Mouse (Mus musculus): Measurements from ENCODE around the gene Mest. TPM values are rescaled to one million over a fixed set of nuclear protein-coding genes. Genes with fewer than 3 reads are reported as not detected.

The Mest gene
- polyA plus RNA-seq, 1 experiment = 7.6 TPM

- no peak for TF ChIP-seq CTCF (IDR thresholded peaks at IDR 0.05; ENCODE audit: extremely low read depth, insufficient read depth, insufficient read length, insufficient replicate concordance)
- no peak for TF ChIP-seq POLR2A (IDR thresholded peaks at IDR 0.05; ENCODE audit: low read depth, low read length)
- no peaks in the 10 kb centered on the region for H3K27me3 ChIP-seq (ENCODE audit: control insufficient read depth, insufficient read depth, low read length)
- H3K4me1 ChIP-seq (ENCODE audit: control insufficient read depth, insufficient read depth, insufficient read length) = no peaks in the 10 kb centered on the region
- no peaks in the 10 kb centered on the region for H3K36me3 ChIP-seq (ENCODE audit: control insufficient read depth, insufficient read depth, low read length)
- DNase-seq (ENCODE audit: low read depth in 1 of 2, low spot score in 2 of 2) = no peak
- H3K4me3 ChIP-seq (ENCODE audit: extremely low read depth, insufficient read depth, insufficient read length) = no peak overlapping the region
- H3K27ac ChIP-seq (ENCODE audit: insufficient read depth, low read length) = no peak overlapping the region
- 94% methylated on average over 5 of the region's 5 CpGs for WGBS
Measured at GRCm38 (mm10) chr6:30679567-30679966, 43.8 kb upstream of the Mest start.

GRCm38 (mm10) chr6:30680442-30680841, 42.9 kb upstream of the Mest start:
- WGBS = 93% methylated on average over 7 of the region's 7 CpGs
- no peak overlapping the region for H3K4me3 ChIP-seq (ENCODE audit: extremely low read depth, insufficient read depth, insufficient read length)
- no peaks in the 10 kb centered on the region for H3K36me3 ChIP-seq (ENCODE audit: control insufficient read depth, insufficient read depth, low read length)
- no peaks in the 10 kb centered on the region for H3K27me3 ChIP-seq (ENCODE audit: control insufficient read depth, insufficient read depth, low read length)
- no peak for DNase-seq (ENCODE audit: low read depth in 1 of 2, low spot score in 2 of 2)
- no peak overlapping the region for H3K27ac ChIP-seq (ENCODE audit: insufficient read depth, low read length)
- no peak for TF ChIP-seq CTCF (IDR thresholded peaks at IDR 0.05; ENCODE audit: extremely low read depth, insufficient read depth, insufficient read length, insufficient replicate concordance)
- no peak for TF ChIP-seq POLR2A (IDR thresholded peaks at IDR 0.05; ENCODE audit: low read depth, low read length)
- H3K4me1 ChIP-seq (ENCODE audit: control insufficient read depth, insufficient read depth, insufficient read length) = no peaks in the 10 kb centered on the region

DNA sequence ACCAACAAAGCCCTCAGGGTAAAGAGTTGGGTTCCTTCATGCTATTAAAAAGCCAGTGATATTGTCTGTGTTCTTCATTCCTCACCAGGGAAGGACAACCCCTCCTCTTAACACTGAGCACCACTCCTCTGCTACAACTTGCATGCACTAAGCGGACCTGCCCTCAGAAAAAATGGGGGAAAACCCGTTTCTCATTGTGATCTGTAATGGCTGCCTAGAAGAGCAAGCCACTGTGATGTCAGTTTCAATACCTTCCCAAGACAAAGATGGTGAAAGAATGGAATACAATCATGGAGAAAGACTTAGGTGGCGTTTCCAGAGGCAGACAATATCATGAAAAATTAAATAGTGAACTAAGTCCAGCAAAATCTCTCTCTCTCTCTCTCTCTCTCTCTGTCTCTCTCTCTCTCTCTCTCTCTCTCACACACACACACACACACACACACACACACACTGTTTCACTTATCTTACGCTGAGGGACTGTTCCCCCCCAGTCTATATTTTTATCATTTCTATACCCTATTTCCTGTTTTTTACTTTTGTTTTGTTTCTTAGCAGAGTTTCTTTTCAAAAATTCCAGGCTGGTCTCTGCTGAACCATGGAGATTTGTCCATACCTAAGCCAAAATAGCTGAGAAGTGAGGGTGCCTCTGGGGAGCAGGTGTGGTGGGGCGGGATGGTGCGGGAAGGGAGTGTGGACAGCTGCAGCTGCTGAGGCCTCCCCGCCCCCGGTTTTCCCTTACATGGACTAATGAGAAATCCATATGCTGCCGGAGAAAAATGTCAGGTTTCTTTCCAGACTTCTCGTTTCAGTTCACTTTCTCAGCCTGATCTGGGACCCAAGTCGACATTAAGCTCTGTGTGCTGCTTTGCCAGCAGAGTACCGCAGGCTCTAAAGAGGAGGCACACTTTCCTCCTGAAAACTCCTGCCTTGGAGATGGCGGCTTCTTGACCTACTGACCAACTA, 41.1 kb upstream of the Mest start:
- H3K4me1 ChIP-seq (ENCODE audit: control insufficient read depth, insufficient read depth, insufficient read length) = no peaks in the 10 kb centered on the region
- no peak for TF ChIP-seq CTCF (IDR thresholded peaks at IDR 0.05; ENCODE audit: extremely low read depth, insufficient read depth, insufficient read length, insufficient replicate concordance)
- TF ChIP-seq POLR2A (IDR thresholded peaks at IDR 0.05; ENCODE audit: low read depth, low read length) = no peak
- H3K27ac ChIP-seq (ENCODE audit: insufficient read depth, low read length) = no peak overlapping the region
- H3K4me3 ChIP-seq (ENCODE audit: extremely low read depth, insufficient read depth, insufficient read length) = no peak overlapping the region
- DNase-seq (ENCODE audit: low read depth in 1 of 2, low spot score in 2 of 2) = no peak
- WGBS = 79% methylated on average over 13 of the region's 13 CpGs
- no peaks in the 10 kb centered on the region for H3K36me3 ChIP-seq (ENCODE audit: control insufficient read depth, insufficient read depth, low read length)
- H3K27me3 ChIP-seq (ENCODE audit: control insufficient read depth, insufficient read depth, low read length) = no peaks in the 10 kb centered on the region

- no peak for DNase-seq (ENCODE audit: low read depth in 1 of 2, low spot score in 2 of 2)
- no peaks in the 10 kb centered on the region for H3K36me3 ChIP-seq (ENCODE audit: control insufficient read depth, insufficient read depth, low read length)
- no peaks in the 10 kb centered on the region for H3K27me3 ChIP-seq (ENCODE audit: control insufficient read depth, insufficient read depth, low read length)
- no peaks in the 10 kb centered on the region for H3K4me1 ChIP-seq (ENCODE audit: control insufficient read depth, insufficient read depth, insufficient read length)
- no peak overlapping the region for H3K27ac ChIP-seq (ENCODE audit: insufficient read depth, low read length)
- 98% methylated on average over 1 of the region's 1 CpGs for WGBS
- no peak for TF ChIP-seq CTCF (IDR thresholded peaks at IDR 0.05; ENCODE audit: extremely low read depth, insufficient read depth, insufficient read length, insufficient replicate concordance)
- no peak for TF ChIP-seq POLR2A (IDR thresholded peaks at IDR 0.05; ENCODE audit: low read depth, low read length)
- no peak overlapping the region for H3K4me3 ChIP-seq (ENCODE audit: extremely low read depth, insufficient read depth, insufficient read length)
Measured at GRCm38 (mm10) chr6:30684570-30684969, 38.8 kb upstream of the Mest start.

DNA sequence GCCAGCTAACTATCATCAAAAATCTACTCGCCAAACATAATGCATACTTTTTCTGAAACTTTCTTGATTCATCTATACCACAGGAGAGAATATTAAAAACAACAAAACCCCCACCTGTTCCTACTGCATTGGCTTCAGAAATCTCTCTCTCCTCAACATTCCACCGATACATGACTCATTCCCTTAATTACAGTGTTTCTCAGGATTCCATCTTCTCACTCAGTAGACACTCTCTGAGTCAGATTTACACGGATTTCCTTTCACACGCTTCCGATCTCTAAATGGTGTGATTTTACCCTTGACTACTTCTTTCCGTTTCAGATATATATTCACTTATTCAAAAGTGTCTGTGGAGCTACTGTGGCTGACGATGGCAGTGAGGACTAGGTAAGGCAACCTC, 36.1 kb upstream of the Mest start:
- TF ChIP-seq CTCF (IDR thresholded peaks at IDR 0.05; ENCODE audit: extremely low read depth, insufficient read depth, insufficient read length, insufficient replicate concordance) (no peak), POLR2A (IDR thresholded peaks at IDR 0.05; ENCODE audit: low read depth, low read length) (no peak)
- Histone ChIP-seq H3K27ac (ENCODE audit: insufficient read depth, low read length) (no peak overlapping the region), H3K27me3 (ENCODE audit: control insufficient read depth, insufficient read depth, low read length) (no peaks in the 10 kb centered on the region), H3K4me1 (ENCODE audit: control insufficient read depth, insufficient read depth, insufficient read length) (no peaks in the 10 kb centered on the region), H3K4me3 (ENCODE audit: extremely low read depth, insufficient read depth, insufficient read length) (no peak overlapping the region), H3K36me3 (ENCODE audit: control insufficient read depth, insufficient read depth, low read length) (no peaks in the 10 kb centered on the region)
- DNase-seq (ENCODE audit: low read depth in 1 of 2, low spot score in 2 of 2) = no peak
- WGBS = 92% methylated on average over 7 of the region's 7 CpGs

DNA sequence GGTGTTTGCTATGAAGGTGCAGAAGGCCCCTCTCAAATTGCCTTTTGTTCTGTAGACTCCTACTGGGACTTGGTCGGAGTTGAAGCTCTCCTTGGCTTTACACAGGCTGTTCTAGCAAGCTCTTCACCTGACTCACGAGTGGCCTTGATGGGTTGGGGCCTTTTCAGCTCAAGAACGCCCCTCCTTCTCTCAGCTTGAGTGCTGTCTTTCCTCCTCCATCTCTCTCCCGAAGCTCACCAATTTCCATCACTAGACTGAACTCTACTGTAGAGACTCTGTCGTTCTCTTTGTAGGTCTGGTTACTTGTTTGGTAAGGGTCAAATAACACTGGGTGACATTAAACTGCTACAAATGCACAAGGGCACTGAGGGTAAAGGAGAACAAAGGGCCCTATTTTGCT, 30.5 kb upstream of the Mest start:
- no peak for TF ChIP-seq POLR2A (IDR thresholded peaks at IDR 0.05; ENCODE audit: low read depth, low read length)
- TF ChIP-seq CTCF (IDR thresholded peaks at IDR 0.05; ENCODE audit: extremely low read depth, insufficient read depth, insufficient read length, insufficient replicate concordance) = no peak
- WGBS = 63% methylated on average over 5 of the region's 5 CpGs
- no peaks in the 10 kb centered on the region for H3K36me3 ChIP-seq (ENCODE audit: control insufficient read depth, insufficient read depth, low read length)
- H3K27me3 ChIP-seq (ENCODE audit: control insufficient read depth, insufficient read depth, low read length) = no peaks in the 10 kb centered on the region
- peak overlapping the region; percentile 92; the same call in 1 of the 2 replicates for H3K4me3 ChIP-seq (ENCODE audit: extremely low read depth, insufficient read depth, insufficient read length)
- no peak for DNase-seq (ENCODE audit: low read depth in 1 of 2, low spot score in 2 of 2)
- H3K27ac ChIP-seq (ENCODE audit: insufficient read depth, low read length) = no peak overlapping the region
- H3K4me1 ChIP-seq (ENCODE audit: control insufficient read depth, insufficient read depth, insufficient read length) = peaks cover 5% of the 10 kb centered on the region; the same call in 1 of the 2 replicates
